Mouse (Mus musculus) T-cell, adult 2 months (primary cell): Measurements from ENCODE around the gene Pik3cd.

Experiments used
- DNase-seq: peaks from one replicate; pipeline ENCODE4 v3.0.0; 2022; ENCODE audit warnings: low spot score

The Pik3cd gene

DNA sequence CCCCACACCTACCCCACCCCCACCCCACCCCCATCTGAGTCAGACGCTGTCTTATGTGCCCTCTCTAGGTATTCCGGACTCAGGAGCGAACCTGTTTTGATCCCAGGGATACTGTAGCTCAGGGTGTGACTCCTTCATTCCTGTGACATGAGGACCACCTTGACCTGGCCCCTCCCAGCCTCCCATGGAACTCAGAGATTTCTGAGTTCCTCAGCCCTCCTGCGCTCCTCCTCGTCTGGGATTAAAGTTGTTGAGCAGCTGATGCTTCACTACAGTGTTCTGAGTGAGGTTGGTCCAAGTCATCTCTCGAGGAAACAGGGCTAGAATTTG, 94.1 kb downstream of the Pik3cd start:
- no peak for DNase-seq

DNA sequence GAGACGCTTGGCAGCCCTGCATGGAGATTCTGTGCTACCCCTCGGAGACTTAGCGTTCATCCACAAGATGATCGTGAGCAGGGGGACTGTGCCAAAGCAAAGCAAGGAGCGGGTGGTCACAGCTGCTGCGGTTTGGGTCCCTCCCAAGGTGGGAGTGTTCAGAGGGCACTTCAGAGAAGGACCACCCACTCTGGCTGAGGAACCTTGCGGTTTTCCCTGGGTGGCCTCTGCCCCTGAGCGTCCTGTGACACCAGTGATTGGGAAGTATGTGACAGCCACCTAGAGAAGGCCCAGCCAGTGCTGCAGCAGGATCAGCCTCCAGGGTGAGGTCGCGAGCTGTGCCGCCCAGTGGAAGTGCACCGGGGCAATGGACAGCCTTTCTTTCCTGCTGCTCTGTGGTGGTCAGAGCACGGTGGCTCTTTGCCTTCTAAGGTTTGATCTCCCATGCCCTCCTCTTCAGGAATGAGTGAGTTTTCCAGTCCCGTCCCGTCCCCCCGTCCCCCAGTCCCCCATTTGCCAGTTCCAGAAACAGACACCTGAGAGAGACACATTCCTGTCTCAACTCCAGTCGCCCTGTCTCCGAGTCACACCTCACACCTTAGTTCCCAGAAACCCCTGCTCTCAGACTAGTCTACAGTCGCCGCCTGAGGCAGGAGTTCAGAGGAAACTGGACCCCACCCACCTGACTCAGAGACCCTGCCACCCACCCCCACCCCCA, 94.6 kb downstream of the Pik3cd start:
- DNase-seq = no peak

DNA sequence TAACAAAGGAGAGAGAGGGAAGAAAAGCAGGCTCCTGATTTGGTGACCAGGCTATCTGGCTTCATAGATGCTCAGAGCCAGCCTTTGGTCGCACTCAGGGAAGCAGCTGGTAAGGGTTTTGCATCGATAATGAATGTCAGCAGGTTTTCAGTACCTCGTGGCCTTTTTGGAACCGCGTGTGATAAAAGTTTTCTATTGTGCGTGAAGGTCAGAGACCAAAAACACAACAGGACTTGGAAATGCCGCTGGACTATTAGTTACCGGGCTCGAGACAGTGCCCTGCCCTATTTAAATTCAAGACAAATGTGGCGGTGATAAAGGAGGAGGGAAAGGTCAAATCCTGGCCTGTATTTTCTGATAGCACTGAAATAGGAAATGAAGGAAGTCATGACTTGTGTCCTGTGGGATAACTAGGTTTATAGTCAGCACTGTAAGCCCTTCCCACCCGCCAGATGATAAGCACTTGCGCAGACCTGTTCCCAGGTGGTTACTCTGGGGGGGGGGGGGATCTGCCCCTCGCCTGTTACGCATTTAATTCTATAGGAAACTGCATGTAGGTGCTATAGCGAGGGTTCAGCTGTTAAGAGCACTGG, 95.5 kb downstream of the Pik3cd start:
- DNase-seq = no peak

DNA sequence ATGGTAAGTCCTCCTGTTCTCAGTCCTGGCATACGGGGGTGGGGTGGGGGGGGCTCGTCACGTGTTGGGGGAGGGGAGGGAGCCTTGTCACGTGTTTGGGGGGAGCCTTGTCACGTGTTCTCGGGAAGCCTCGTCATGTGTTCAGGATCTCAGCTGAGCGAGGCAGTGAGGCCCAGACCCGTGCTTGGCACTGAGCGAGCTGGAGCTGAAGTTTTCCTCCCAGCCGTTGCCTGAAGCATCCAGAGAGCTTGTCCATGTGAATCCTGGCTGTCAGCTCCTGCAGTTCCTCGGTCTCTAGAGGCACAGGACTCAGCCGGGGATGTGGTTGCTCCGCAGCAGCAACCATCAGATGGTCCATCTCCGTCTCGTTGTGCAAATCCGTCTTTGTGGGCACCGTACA, 96.3 kb downstream of the Pik3cd start:
- DNase-seq = no peak

DNA sequence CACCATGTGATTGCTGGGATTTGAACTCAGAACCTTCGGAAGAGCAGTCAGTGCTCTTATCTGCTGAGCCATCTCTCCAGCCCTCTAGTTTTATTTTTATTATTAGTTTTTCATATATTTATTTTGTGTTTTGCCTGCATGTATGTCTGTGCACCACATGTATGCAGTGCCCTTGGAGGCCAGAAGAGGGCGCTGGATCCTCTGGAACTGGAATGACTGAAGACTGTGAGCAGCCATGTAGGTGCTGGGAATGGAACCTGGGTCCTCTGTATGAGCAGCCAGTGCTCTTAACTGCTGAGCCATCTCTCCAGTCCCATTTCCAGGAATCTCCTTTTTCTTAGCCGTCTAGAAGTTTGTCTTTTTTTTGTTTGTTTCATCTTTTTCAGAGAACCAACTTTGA, 97.9 kb downstream of the Pik3cd start:
- DNase-seq = no peak

DNA sequence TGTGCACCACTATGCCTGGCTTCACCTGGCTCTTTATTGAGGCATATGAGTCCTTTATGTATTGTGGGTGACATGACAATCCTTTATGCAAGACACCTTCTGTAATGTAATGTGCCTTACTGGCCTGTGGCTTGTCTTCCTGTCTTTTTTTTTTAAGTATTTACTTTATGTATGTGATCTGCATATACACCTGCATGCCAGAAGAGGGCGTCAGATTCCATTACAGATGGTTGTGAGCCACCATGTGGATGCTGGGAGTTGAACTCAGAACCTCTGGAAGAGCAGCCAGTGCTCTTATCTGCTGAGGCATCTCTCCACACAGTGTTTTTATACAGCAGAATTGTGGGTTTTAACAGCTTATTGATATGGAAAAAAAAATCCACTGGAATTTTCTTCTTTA, 98.5 kb downstream of the Pik3cd start:
- DNase-seq = no peak

DNA sequence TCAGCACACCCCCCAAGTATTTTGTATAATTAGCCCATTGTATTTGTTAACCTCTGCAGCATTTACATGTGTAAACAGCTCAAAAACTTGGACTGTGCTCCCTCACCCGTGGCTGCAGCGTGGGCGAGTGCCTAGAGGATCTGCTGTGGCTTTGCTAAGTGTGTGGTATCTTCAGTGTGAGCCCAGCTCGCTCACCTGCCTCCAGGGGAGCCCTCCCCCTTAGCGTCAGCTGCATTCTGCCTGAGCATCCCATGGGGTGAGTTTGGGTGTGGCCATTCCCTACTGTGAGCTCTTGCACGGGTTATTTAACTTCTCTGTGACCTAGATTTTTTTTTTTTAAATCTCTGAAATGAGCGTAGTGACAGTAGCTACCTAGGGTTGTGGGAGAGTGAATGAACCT, 100.1 kb downstream of the Pik3cd start:
- DNase-seq = no peak

DNA sequence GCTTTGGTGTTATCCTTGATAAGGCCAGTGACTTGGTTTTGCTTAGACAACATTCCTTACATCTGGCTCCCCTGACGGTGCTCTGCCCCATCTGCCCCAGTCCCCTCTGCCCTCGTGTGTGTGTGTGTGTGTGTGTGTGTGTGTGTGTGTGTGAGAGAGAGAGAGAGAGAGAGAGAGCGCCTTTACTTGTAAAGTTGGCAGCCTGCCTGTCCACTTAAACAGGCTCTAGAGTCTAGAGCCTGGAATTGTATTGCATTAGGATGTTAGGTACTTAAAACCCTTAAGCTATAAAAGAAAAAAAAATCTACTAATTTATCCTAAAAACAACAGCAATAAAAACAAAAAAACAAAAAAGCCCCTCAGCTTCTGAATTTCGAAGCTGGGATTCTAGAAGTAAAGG, 100.9 kb downstream of the Pik3cd start:
- no peak for DNase-seq

DNA sequence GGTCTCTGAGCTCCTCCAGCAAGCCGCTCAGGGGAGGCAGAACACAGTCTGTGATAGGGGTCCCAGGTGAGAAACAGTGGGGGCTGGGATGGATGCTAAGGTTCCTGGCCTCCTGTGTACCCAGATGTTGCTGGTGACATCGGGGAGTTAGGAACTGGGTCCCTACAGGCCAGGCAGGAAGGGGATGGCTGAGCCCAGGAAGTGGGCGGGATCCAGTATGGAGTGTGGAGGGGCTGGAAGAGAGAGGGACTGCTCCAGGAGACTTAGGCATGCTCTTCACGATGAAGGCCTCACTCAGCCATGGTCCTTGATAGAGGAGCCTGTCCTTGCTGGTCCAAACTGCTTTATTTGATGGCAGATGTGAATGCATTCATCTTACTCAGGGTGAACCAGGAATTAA, 102.2 kb downstream of the Pik3cd start:
- DNase-seq = no peak

DNA sequence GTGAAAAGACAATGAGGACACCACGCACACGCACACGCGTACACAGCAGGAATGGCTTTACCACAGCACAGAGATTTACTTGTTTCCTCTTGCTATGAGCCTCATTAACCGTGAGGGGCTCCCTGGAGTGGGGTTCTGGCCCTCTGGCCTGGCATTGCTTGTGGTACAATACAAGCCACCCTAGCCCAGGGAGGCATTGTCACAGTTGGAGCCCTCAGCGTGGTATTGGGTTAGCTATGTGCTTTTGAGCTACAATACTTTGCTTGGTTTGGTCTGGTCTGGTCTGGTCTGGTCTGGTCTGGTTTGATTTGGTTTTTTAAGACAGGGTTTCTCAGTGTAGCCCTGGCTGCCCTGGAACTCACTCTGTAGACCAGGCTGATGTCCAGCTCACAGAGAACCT, 102.8 kb downstream of the Pik3cd start:
- DNase-seq = no peak
